Mouse (Mus musculus): ENCODE results near the gene B430305J03Rik. TPM values are rescaled to one million over a fixed set of nuclear protein-coding genes. Genes with fewer than 3 reads are reported as not detected.

B430305J03Rik gene
- polyA plus RNA-seq, 1 experiment from 2014 or later = not detected

GRCm38 (mm10) chr3:61337230-61337629, 28.5 kb downstream of the B430305J03Rik start:
- Histone ChIP-seq H3K36me3 (no peaks in the 10 kb centered on the region), H3K9me3 (no peaks in the 10 kb centered on the region), H3K27me3 (ENCODE audit: insufficient read depth, poor library complexity, severe bottlenecking) (no peaks in the 10 kb centered on the region), H3K4me3 (no peak overlapping the region), H3K27ac (no peak overlapping the region), H3K4me1 (0 out of 2 replicates have a peak, but pooled peaks cover 3% of the 10 kb centered on the region)
- no peak for DNase-seq (ENCODE audit: low spot score)
- 83% methylated on average over 3 of the region's 3 CpGs for WGBS

GRCm38 (mm10) chr3:61336205-61336604, 29.5 kb downstream of the B430305J03Rik start:
- WGBS = 30% methylated on average over 2 of the region's 2 CpGs
- H3K27ac ChIP-seq = no peak overlapping the region
- no peak for DNase-seq (ENCODE audit: low spot score)

GRCm38 (mm10) chr3:61321632-61322031, 44.1 kb downstream of the B430305J03Rik start:
- Histone ChIP-seq H3K4me1 (no peaks in the 10 kb centered on the region), H3K27ac (no peak overlapping the region), H3K9me3 (no peaks in the 10 kb centered on the region), H3K27me3 (ENCODE audit: insufficient read depth, poor library complexity, severe bottlenecking) (no peaks in the 10 kb centered on the region), H3K4me3 (no peak overlapping the region), H3K36me3 (no peaks in the 10 kb centered on the region)
- WGBS = 80% methylated on average over 6 of the region's 6 CpGs
- DNase-seq (ENCODE audit: low spot score) = no peak

More at GRCm38 (mm10) chr3:61336205-61336604, 29.5 kb downstream of the B430305J03Rik start:
- H3K27me3 ChIP-seq (ENCODE audit: insufficient read depth, poor library complexity, severe bottlenecking) = no peaks in the 10 kb centered on the region
- no peak overlapping the region for H3K4me3 ChIP-seq
- 0 out of 2 replicates have a peak, but pooled peaks cover 3% of the 10 kb centered on the region for H3K4me1 ChIP-seq
- H3K36me3 ChIP-seq = no peaks in the 10 kb centered on the region
- no peaks in the 10 kb centered on the region for H3K9me3 ChIP-seq

- WGBS = 68% methylated on average over 2 of the region's 2 CpGs
- no peak overlapping the region for H3K27ac ChIP-seq
- no peaks in the 10 kb centered on the region for H3K4me1 ChIP-seq
- no peaks in the 10 kb centered on the region for H3K36me3 ChIP-seq
- H3K4me3 ChIP-seq = no peak overlapping the region
- H3K9me3 ChIP-seq = no peaks in the 10 kb centered on the region
- no peaks in the 10 kb centered on the region for H3K27me3 ChIP-seq (ENCODE audit: insufficient read depth, poor library complexity, severe bottlenecking)
- DNase-seq (ENCODE audit: low spot score) = no peak
Observed at GRCm38 (mm10) chr3:61320031-61320430, 45.7 kb downstream of the B430305J03Rik start.

- WGBS = 70% methylated on average over 2 of the region's 2 CpGs
- H3K4me3 ChIP-seq = no peak overlapping the region
- H3K27me3 ChIP-seq (ENCODE audit: insufficient read depth, poor library complexity, severe bottlenecking) = no peaks in the 10 kb centered on the region
- no peaks in the 10 kb centered on the region for H3K9me3 ChIP-seq
- no peaks in the 10 kb centered on the region for H3K36me3 ChIP-seq
- H3K4me1 ChIP-seq = no peaks in the 10 kb centered on the region
- DNase-seq (ENCODE audit: low spot score) = no peak
- H3K27ac ChIP-seq = no peak overlapping the region
Observed at GRCm38 (mm10) chr3:61315002-61315401, 50.7 kb downstream of the B430305J03Rik start.

Other genes starting within 250 kb of the B430305J03Rik start
- 6.5 and 6.8 TPM in 2 replicates for gene Rap2b, start 4.3 kb downstream of the B430305J03Rik start, polyA plus RNA-seq (2016; fragmentation: Nextera tagmentation; extraction: Ambion mirVana)

Measured in heart, embryonic 10.5 days (tissue).